Mouse (Mus musculus) neural tube, embryonic 13.5 days (tissue): ENCODE data around the gene Slc35f3. TPM values are rescaled to one million over a fixed set of nuclear protein-coding genes. Genes with fewer than 3 reads are reported as not detected.

Experiments
- ATAC-seq: fragments of 200-750 bp; cut with Nextera tagmentation; 2 replicates; pipeline ENCODE4 v1.8.0; 2017; ENCODE audit warnings: low read depth, mild to moderate bottlenecking, moderate TSS enrichment, moderate library complexity
- H3K27ac ChIP-seq: fragments of 300-500 bp; sonication (generic); replicated peaks from 2 replicates; pipeline ENCODE4 v1.5.1; 2015; ENCODE audit warnings: moderate library complexity, mild to moderate bottlenecking, inconsistent platforms
- H3K27me3 ChIP-seq: fragments of 300-500 bp; sonication (generic); 2 replicates; pipeline ENCODE4 v1.6.1; 2015; ENCODE audit warnings: mild to moderate bottlenecking, inconsistent platforms
- H3K36me3 ChIP-seq: fragments of 300-500 bp; sonication (generic); 2 replicates; pipeline ENCODE4 v1.6.1; 2015; ENCODE audit warnings: mild to moderate bottlenecking, inconsistent platforms
- H3K4me1 ChIP-seq: fragments of 300-500 bp; sonication (generic); replicated peaks from 2 replicates; pipeline ENCODE4 v1.6.1; 2015; ENCODE audit warnings: inconsistent platforms
- H3K4me2 ChIP-seq: fragments of 300-500 bp; sonication (generic); 2 replicates; pipeline ENCODE4 v1.6.1; 2015; ENCODE audit warnings: inconsistent platforms, mild to moderate bottlenecking, moderate library complexity
- H3K4me3 ChIP-seq: fragments of 300-500 bp; sonication (generic); 2 replicates; pipeline ENCODE4 v1.5.1; 2015; ENCODE audit warnings: mild to moderate bottlenecking, inconsistent platforms
- H3K9ac ChIP-seq: fragments of 300-500 bp; sonication (generic); 2 replicates; pipeline ENCODE4 v1.6.1; 2015; ENCODE audit warnings: moderate library complexity, mild to moderate bottlenecking, inconsistent platforms
- H3K9me3 ChIP-seq: fragments of 300-500 bp; sonication (generic); 2 replicates; pipeline ENCODE4 v1.6.1; 2016; ENCODE audit warnings: inconsistent platforms
- WGBS: fragments of 180-500 bp; shearing (Covaris S2); methylation state at CpG from one replicate; pipeline ENCODE4 v1.1.7; 2015; 5-methylcytosine and 5-hydroxymethylcytosine counted together
- polyA plus RNA-seq: library from polyadenylated mRNA; unstranded; fragments of >200 nt; fragmentation: Nextera tagmentation; extraction: Ambion mirVana; gene quantifications from 2 replicates; pipeline ENCODE4 v1.2.1, GENCODE M21; 2015

Gene Slc35f3
- polyA plus RNA-seq, 1 experiment from 2014 or later = 1.8 TPM

DNA sequence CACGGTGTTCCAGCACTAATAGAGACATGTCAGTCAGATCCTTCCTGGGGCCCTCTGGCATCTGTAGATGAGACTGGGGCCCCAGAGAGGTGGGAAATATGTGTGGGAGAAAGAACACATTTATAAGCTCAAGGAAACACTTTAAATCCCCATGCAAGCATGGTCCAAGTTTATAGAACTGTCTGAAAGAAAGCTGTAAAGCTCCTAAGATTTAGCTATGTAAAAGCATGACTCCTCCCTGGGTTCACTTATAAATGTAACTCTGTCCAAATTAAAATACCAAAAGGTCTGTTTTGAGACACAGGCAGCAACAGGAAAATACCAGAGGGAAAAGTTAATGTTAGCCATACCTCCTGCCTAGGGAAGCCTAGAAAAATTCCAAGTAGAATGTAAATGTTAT, 42.8 kb downstream of the Slc35f3 start:
- H3K4me2 ChIP-seq = no peak overlapping the region
- H3K9me3 ChIP-seq = no peaks in the 10 kb centered on the region
- H3K27ac ChIP-seq = no peak overlapping the region
- no peak overlapping the region for H3K9ac ChIP-seq
- no peaks in the 10 kb centered on the region for H3K4me1 ChIP-seq
- H3K4me3 ChIP-seq = no peak overlapping the region
- WGBS = 60% methylated on average over 1 of the region's 1 CpGs
- ATAC-seq = no peak
- no peaks in the 10 kb centered on the region for H3K27me3 ChIP-seq
- H3K36me3 ChIP-seq = no peaks in the 10 kb centered on the region

GRCm38 (mm10) chr8:126343427-126343826, 45.1 kb downstream of the Slc35f3 start:
- ATAC-seq = no peak
- no peaks in the 10 kb centered on the region for H3K36me3 ChIP-seq
- H3K9ac ChIP-seq = no peak overlapping the region
- no peaks in the 10 kb centered on the region for H3K27me3 ChIP-seq
- H3K9me3 ChIP-seq = no peaks in the 10 kb centered on the region
- H3K27ac ChIP-seq = no peak overlapping the region
- WGBS = 85% methylated on average over 5 of the region's 5 CpGs
- H3K4me2 ChIP-seq = no peak overlapping the region
- H3K4me3 ChIP-seq = no peak overlapping the region
- H3K4me1 ChIP-seq = no peaks in the 10 kb centered on the region

- Histone ChIP-seq H3K36me3 (no peaks in the 10 kb centered on the region), H3K27ac (no peak overlapping the region), H3K4me3 (no peak overlapping the region), H3K9ac (no peak overlapping the region), H3K27me3 (no peaks in the 10 kb centered on the region), H3K4me2 (no peak overlapping the region), H3K4me1 (no peaks in the 10 kb centered on the region), H3K9me3 (no peaks in the 10 kb centered on the region)
- no peak for ATAC-seq
- WGBS = 69% methylated on average over 4 of the region's 4 CpGs
Observed at GRCm38 (mm10) chr8:126345100-126345499, 46.7 kb downstream of the Slc35f3 start.

DNA sequence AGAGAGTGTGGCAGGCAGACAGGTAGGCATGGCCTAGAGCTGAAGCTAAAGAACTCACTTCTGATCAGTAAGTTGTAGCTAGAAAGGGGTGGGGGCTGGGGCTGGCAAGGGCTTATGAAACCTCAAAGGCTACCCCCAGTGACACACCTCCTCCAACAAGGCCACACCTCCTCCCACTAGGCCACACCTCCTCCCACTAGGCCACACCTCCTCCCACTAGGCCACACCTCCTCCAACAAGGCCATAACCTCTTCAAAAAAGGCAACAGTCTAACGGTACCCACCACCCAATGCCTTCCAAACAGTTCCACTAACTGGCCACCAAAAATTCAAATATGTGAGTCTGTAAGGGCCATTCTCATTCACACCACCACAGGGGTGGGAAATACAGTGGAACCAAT, 54.9 kb downstream of the Slc35f3 start:
- no peaks in the 10 kb centered on the region for H3K36me3 ChIP-seq
- H3K4me3 ChIP-seq = no peak overlapping the region
- no peaks in the 10 kb centered on the region; the same call in 1 of the 2 replicates for H3K9me3 ChIP-seq
- H3K27me3 ChIP-seq = no peaks in the 10 kb centered on the region
- ATAC-seq = no peak
- H3K4me2 ChIP-seq = no peak overlapping the region
- H3K27ac ChIP-seq = no peak overlapping the region
- no peak overlapping the region for H3K9ac ChIP-seq
- H3K4me1 ChIP-seq = no peaks in the 10 kb centered on the region
- WGBS = 72% methylated on average over 1 of the region's 1 CpGs

- Histone ChIP-seq H3K4me1 (peaks cover 5% of the 10 kb centered on the region; the same call in 1 of the 2 replicates), H3K4me3 (no peak overlapping the region), H3K9ac (no peak overlapping the region), H3K27ac (no peak overlapping the region), H3K36me3 (no peaks in the 10 kb centered on the region), H3K4me2 (no peak overlapping the region), H3K27me3 (no peaks in the 10 kb centered on the region), H3K9me3 (no peaks in the 10 kb centered on the region; the same call in 1 of the 2 replicates)
- no peak for ATAC-seq
- 22% methylated on average over 3 of the region's 3 CpGs for whole genome bisulfite sequencing
Observed at GRCm38 (mm10) chr8:126357946-126358345, 59.6 kb downstream of the Slc35f3 start.

DNA sequence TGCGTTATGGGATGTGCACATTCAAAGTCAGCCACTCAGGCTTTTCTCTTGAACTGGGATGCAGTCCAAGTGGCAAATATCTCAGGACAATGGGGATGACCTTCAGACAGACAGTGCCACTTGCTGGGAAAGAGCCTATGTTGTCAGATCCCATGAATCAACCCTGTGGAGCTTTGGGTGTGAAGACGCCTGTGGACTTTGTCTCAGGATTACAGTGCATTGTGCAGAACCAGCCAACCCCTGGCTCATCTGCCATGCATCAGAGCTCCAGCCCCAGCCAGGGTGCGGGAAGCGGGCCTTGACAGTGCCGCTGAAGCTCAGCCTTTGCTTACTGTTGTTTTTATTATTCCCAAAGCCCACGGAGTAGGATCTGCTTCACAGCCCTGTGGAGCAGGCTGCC, 60.9 kb downstream of the Slc35f3 start:
- WGBS = 64% methylated on average over 6 of the region's 6 CpGs
- Histone ChIP-seq H3K4me1 (peaks cover 5% of the 10 kb centered on the region; the same call in 1 of the 2 replicates), H3K27ac (peak overlapping the region; percentile 62), H3K4me2 (no peak overlapping the region), H3K9ac (no peak overlapping the region), H3K9me3 (no peaks in the 10 kb centered on the region; the same call in 1 of the 2 replicates), H3K4me3 (no peak overlapping the region), H3K36me3 (no peaks in the 10 kb centered on the region), H3K27me3 (no peaks in the 10 kb centered on the region)
- no peak for ATAC-seq

DNA sequence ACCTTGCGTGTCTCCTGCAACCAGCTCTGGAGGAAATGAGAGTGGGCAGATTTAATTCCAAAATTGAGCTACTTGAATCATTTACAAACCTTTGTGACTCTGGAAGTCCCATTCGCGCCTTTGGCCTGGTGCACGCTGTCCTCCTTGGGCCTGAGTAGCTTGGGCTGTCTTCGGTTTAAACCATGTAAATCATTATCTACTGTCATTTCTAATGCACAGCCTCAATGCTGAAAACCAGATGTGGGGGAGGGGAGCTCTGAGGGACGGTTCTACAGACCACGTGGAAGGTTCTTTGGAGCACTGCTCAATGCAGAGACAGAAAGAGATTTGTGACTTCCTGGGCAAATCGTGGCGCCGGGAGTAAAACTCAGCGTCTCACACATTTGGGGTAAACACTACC, 61.7 kb downstream of the Slc35f3 start:
- no peaks in the 10 kb centered on the region; the same call in 1 of the 2 replicates for H3K9me3 ChIP-seq
- peaks cover 5% of the 10 kb centered on the region; the same call in 1 of the 2 replicates for H3K4me1 ChIP-seq
- H3K9ac ChIP-seq = no peak overlapping the region
- WGBS = 75% methylated on average over 11 of the region's 11 CpGs
- ATAC-seq = no peak
- no peaks in the 10 kb centered on the region for H3K27me3 ChIP-seq
- H3K36me3 ChIP-seq = no peaks in the 10 kb centered on the region
- no peak overlapping the region for H3K4me3 ChIP-seq
- no peak overlapping the region for H3K4me2 ChIP-seq
- H3K27ac ChIP-seq = peak overlapping the region; percentile 62; the same call in 1 of the 2 replicates

GRCm38 (mm10) chr8:126360701-126361100, 62.3 kb downstream of the Slc35f3 start:
- Histone ChIP-seq H3K27ac (no peak overlapping the region), H3K4me2 (no peak overlapping the region), H3K4me3 (no peak overlapping the region), H3K9ac (no peak overlapping the region), H3K4me1 (peaks cover 5% of the 10 kb centered on the region; the same call in 1 of the 2 replicates), H3K36me3 (no peaks in the 10 kb centered on the region), H3K27me3 (no peaks in the 10 kb centered on the region), H3K9me3 (no peaks in the 10 kb centered on the region; the same call in 1 of the 2 replicates)
- 64% methylated on average over 5 of the region's 5 CpGs for WGBS
- ATAC-seq = no peak

GRCm38 (mm10) chr8:126366251-126366650, 67.9 kb downstream of the Slc35f3 start:
- H3K4me3 ChIP-seq = no peak overlapping the region
- no peaks in the 10 kb centered on the region for H3K4me1 ChIP-seq
- no peak overlapping the region for H3K4me2 ChIP-seq
- H3K36me3 ChIP-seq = no peaks in the 10 kb centered on the region
- 77% methylated on average over 3 of the region's 3 CpGs for WGBS
- H3K9me3 ChIP-seq = no peaks in the 10 kb centered on the region
- ATAC-seq = no peak
- H3K27me3 ChIP-seq = no peaks in the 10 kb centered on the region
- no peak overlapping the region for H3K27ac ChIP-seq
- H3K9ac ChIP-seq = no peak overlapping the region

GRCm38 (mm10) chr8:126368349-126369054, 70.1 kb downstream of the Slc35f3 start:
- Histone ChIP-seq H3K4me3 (no peak overlapping the region), H3K4me1 (no peaks in the 10 kb centered on the region), H3K27ac (no peak overlapping the region), H3K27me3 (no peaks in the 10 kb centered on the region), H3K4me2 (no peak overlapping the region), H3K36me3 (no peaks in the 10 kb centered on the region), H3K9ac (no peak overlapping the region), H3K9me3 (no peaks in the 10 kb centered on the region)
- ATAC-seq = no peak
- WGBS = 81% methylated on average over 10 of the region's 10 CpGs

GRCm38 (mm10) chr8:126371871-126372270, 73.5 kb downstream of the Slc35f3 start:
- no peaks in the 10 kb centered on the region for H3K27me3 ChIP-seq
- no peaks in the 10 kb centered on the region for H3K4me1 ChIP-seq
- 91% methylated on average over 3 of the region's 3 CpGs for WGBS
- no peaks in the 10 kb centered on the region for H3K36me3 ChIP-seq
- no peak for ATAC-seq
- H3K4me2 ChIP-seq = no peak overlapping the region
- no peak overlapping the region for H3K27ac ChIP-seq
- no peaks in the 10 kb centered on the region for H3K9me3 ChIP-seq
- H3K9ac ChIP-seq = no peak overlapping the region
- H3K4me3 ChIP-seq = no peak overlapping the region

DNA sequence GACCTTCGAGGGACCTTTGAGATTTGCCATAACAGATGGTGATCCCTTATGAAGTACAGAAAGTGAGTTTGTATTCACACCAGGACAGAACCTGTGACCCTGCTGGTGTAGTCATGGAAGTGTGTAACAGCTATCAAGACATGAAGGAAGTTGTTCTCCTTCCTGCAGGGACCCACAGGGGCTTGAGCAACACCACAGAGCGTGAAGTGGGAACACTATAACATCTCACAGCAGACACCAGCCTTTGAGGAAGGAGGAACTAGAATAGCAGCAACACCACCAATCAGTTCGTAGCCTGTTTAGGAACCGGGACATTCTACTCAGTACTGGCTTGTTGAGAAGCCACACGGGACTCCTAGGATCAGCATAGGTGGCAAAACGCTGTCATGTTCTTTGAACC, 81.2 kb downstream of the Slc35f3 start:
- Histone ChIP-seq H3K9ac (no peak overlapping the region), H3K4me3 (no peak overlapping the region), H3K4me2 (no peak overlapping the region), H3K4me1 (no peaks in the 10 kb centered on the region), H3K27ac (no peak overlapping the region), H3K27me3 (no peaks in the 10 kb centered on the region), H3K9me3 (no peaks in the 10 kb centered on the region), H3K36me3 (no peaks in the 10 kb centered on the region)
- no peak for ATAC-seq
- 88% methylated on average over 6 of the region's 6 CpGs for WGBS

DNA sequence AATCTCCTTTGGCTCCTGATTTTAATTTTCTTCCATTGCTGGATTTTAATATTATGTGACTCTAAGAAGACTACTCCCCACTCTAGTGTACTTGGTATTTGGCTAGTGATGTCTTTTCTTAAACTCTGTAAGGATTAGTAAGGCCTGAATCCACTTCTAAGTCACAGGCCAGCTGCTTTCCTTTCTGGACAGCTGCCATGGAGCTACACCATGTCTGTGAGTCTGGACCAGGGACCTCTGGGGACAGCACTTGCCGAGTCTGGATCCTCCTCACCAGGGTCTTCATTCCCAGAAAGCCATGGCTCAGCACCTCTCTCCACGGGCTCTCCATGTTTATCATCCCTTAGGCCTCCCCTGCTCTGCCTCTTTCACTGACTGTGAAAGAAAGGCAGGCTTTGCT, 81.8 kb downstream of the Slc35f3 start:
- Histone ChIP-seq H3K27me3 (no peaks in the 10 kb centered on the region), H3K27ac (no peak overlapping the region), H3K9me3 (no peaks in the 10 kb centered on the region), H3K9ac (no peak overlapping the region), H3K4me1 (no peaks in the 10 kb centered on the region), H3K36me3 (no peaks in the 10 kb centered on the region), H3K4me3 (no peak overlapping the region), H3K4me2 (no peak overlapping the region)
- no peak for ATAC-seq
- 50% methylated on average over 2 of the region's 2 CpGs for WGBS
